Mouse (Mus musculus) hindlimb bud, embryonic 11.5 days (tissue): Measurements from ENCODE around the gene Mef2a.

Experiments
- DNase-seq: peaks from one replicate; pipeline ENCODE4 v3.0.0-alpha.2; 2012; ENCODE audit warnings: low read depth, low spot score; ENCODE audit errors: extremely low spot score

The Mef2a gene

GRCm38 (mm10) chr7:67372729-67373583, at the start of gene Mef2a:
Gene Mef2a, minus strand, starts transcription at chr7:67372858.
- DNase-seq, result peak; percentile 83

DNA sequence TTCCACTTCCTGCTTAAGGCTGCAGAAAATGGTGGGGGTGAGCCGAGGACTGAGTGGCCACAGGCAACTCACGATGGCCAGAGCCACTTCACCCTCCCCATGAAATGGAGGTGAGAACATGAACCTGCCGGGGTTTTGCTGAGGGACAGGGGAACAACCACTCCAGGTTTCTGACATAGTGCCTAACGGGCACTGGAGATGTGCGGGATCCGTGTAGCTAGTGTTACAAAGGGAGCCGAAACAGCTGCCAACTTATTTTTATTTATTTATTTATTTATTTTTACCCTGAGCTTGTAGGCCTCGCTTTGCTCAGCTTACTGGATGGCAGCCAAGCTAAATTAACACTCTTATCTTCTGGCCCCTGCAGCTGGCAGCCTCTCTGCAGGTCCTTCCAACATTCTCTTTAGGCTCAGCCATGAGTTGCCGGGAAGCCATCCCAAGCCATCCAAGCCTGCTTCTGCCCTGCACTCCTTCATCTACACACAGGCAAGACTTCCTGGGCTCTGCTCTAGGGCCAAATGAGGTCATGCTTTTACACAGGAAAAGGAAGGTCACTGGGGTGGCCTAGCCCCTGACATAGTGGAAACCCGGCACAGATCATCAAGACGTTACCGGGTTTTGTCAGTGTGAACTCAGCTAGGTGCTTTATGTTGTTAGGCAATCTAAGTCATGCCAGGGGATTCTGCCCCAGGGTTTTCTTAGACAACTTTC, 49.0 kb upstream of the Mef2a start:
- no peak for DNase-seq

GRCm38 (mm10) chr7:67421088-67421475, 48.4 kb upstream of the Mef2a start:
- DNase-seq, result no peak

GRCm38 (mm10) chr7:67419591-67420314, 47.1 kb upstream of the Mef2a start:
- DNase-seq, result no peak

DNA sequence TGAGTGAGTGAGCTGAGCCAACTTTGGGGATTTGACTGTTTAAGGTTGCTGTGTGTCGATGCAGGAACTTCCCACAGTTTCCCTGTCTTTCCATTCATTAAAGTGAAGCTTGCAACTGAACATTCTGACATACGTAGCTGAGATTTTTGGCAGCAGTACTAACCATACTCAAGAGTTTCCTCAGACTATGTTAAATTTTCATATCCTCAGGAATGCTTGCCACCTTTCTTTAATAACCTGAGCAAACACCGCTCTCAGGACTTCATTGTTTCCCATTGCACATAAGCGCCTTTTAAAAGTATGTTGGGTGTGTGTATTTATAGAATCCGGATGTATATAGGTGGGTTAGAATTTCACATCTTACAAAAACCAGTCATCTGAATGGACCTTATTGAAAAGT, 45.5 kb upstream of the Mef2a start:
- DNase-seq, result no peak

DNA sequence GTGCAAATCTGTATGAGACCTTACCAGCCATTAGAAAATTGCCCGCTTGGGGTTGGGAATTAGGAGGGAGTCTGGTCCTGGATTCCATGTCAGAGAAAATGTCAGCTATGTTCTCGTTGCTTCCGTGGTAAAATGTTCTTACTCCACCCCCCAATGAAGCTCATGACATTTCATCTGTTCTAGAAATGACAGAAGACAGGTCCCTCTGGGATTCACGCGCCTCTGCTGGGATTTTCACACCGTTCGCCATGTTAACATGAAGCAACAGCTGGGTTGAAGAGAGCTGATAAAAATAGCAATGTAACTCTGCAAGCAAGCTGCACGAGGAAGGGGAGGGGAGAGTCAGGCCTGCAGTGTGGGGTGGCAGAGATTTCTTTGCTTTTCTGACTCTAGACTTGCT, 42.1 kb upstream of the Mef2a start:
- no peak for DNase-seq

DNA sequence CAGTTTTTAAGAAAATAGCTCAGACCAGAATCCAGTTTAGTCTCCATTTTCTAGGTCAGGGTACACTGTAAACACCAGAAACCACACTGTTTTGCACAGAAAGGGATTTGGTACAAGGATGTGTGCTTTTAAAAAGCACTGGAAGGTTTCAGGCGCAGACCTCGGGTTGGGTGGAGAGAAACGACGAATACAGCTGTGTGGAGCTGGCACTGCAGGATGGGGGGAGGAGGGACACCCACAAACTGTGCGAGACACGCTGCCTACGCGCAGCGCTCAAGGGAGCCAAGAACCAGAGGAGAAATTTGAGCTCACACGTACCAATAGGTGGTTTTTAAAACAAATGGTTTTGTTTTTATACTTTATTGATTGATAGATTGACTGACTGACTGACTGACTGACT, 40.0 kb upstream of the Mef2a start:
- no peak for DNase-seq

GRCm38 (mm10) chr7:67407019-67407418, 34.4 kb upstream of the Mef2a start:
- DNase-seq, result no peak

DNA sequence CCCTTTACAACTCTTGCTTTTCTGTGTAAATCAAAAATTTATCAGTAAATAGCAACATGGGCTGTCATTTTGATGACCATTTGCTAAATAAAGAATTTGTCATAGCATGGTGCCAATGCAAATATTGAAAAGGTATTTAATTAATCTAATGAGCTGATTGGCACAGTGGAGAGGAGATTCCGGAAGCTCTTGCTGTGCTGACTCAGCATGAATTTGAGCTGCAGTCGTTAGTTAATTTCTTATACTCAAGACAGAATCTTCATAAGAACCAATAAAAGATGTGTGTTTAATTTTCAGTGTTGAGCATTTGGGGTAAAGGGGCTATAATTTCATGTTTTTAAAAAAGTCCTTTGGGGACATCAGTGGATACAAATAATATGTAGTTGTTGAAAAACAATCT, 31.5 kb upstream of the Mef2a start:
- DNase-seq, result no peak

DNA sequence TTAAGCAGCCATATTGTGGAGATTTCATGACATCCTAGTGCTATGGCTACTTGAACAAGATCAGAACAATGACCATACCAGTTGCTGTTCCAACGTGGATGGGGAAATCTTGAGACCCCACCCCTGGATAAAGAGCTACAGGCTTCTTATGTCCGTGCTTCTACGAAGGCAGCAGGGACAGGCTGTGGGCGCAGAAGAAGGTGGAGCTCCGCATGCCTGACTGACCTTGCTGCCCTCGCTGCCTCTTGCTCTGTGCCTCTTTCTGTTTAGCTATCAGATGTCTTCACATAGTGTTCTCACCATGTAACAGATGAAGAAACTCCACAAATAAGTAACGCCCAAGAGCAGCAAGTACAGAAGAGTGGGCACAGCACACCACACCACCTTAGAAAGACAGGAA, 29.7 kb upstream of the Mef2a start:
- DNase-seq, result no peak

- DNase-seq, result no peak
Observed at GRCm38 (mm10) chr7:67401379-67401778, 28.7 kb upstream of the Mef2a start.

DNA sequence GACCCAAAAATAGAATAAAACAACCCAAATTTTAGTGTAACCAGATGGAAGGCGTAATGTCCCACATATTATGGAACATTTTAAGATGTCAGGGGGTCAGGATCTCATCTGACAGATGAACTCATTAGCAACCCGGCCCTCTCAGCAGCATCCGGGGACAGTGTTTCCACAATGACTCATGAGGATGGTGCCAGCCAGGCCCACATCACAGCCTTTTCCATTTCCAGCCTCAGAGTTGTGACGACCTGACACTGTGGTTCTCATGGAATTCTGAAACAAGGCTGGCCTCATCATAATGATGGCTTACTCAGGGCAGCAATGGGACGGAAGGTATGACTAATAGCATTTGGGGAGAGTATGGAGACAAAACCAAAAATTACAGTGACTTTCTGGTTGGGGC, 18.1 kb upstream of the Mef2a start:
- no peak for DNase-seq

DNA sequence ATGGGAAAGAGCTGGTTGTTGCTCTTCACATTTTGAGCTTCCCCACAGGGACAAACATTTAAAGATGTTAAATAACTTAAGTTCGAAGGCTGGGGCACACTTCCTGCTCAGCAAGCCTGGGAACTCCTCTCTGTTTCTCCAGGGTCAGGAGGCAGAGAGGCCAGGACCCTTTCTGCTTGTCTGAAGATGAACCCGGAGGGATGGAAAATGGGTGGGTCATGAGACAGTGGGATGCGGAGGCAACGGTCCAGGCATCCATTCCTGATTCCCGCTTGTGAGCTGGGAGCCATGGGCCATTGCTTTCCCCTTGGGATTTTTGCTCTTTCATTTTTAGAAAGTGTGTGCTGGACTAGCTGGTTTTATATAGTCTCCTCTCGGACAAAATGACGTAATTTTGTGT, 17.4 kb upstream of the Mef2a start:
- DNase-seq, result no peak

- DNase-seq, result no peak
Observed at GRCm38 (mm10) chr7:67384942-67385872, 12.5 kb upstream of the Mef2a start.

- DNase-seq, result no peak
Observed at GRCm38 (mm10) chr7:67380174-67381129, 7.8 kb upstream of the Mef2a start.

DNA sequence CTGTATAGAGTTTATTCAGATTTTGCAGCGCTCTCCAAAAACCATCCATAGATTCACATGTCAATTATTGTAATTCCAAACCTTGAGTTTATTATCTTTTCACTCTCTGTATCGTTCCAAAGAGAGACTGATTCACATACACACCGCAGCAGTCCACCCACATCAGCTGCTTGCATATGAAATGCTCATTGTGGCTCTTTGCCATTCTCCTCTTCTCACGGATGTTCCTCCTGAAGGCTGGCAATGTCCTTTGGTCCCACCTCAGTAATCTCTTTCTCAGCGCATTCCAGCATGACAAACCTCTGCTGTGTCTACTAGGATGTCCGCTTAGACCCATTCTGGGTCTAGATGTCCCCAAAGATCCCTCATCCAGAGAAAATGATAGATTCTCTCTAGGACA, 4.1 kb upstream of the Mef2a start:
- DNase-seq, result no peak

- DNase-seq, result no peak
Observed at GRCm38 (mm10) chr7:67373975-67374374, 1.3 kb upstream of the Mef2a start.

DNA sequence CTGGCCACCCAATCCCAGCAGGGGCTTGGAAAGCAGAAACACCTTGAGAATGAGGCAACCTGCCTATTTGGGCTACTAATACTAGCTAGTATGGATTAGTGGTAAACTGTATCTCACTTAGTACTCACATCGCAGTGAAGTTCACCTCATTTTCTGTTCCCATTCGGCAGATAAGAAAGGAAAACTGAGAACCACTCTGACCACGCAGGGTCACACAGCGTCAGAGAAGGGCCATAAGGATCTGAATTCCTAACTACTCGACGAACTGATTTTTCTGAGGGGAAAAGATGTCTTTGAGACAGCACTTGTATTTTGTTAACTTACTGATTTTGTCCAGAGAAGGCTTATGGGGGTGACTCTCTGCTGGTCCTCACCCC, 914 bp upstream of the Mef2a start:
- DNase-seq, result peak; percentile 8

- no peak for DNase-seq
Observed at GRCm38 (mm10) chr7:67371891-67372672, 576 bp downstream of the Mef2a start.
